Mouse (Mus musculus) lung, adult 2 months (tissue): ENCODE results near the gene Dock10. TPM values are rescaled to one million over a fixed set of nuclear protein-coding genes. Genes with fewer than 3 reads are reported as not detected.

ENCODE experiments used
- DNase-seq: peaks from one replicate; pipeline ENCODE4 v3.0.0; 2022
- H3K4me1 ChIP-seq: fragments of 200-500 bp; 2 replicates; pipeline ENCODE4 v1.6.1; 2011; ENCODE audit warnings: low read length; ENCODE audit not compliant: control insufficient read depth, insufficient read depth
- H3K4me3 ChIP-seq: fragments of 200-500 bp; replicated peaks from 2 replicates; pipeline ENCODE3; 2011; ENCODE audit warnings: low read depth, mild to moderate bottlenecking, control low read depth, low read length; ENCODE audit errors: extremely low read depth
- CTCF ChIP-seq: fragments of 200-500 bp; IDR thresholded peaks from 2 replicates; pipeline ENCODE4 v1.5.1; 2011; ENCODE audit warnings: mild to moderate bottlenecking, low read length, control low read depth; ENCODE audit not compliant: insufficient read depth
- POLR2A ChIP-seq: fragments of 200-500 bp; IDR thresholded peaks from 2 replicates; pipeline ENCODE4 v1.6.1; 2011; ENCODE audit warnings: low read depth, mild to moderate bottlenecking, control low read depth, low read length, borderline replicate concordance; ENCODE audit errors: extremely low read depth
- WGBS: fragments of 180-500 bp; shearing (Covaris S2); methylation state at CpG from one replicate; pipeline ENCODE4 v1.1.7; 2018; 5-methylcytosine and 5-hydroxymethylcytosine counted together
- polyA plus RNA-seq: library from polyadenylated mRNA; depleted of rRNA; stranded (reverse); fragments of >200 nt; gene quantifications from 2 replicates; pipeline ENCODE4 v1.2.3, GENCODE M21; 2012

Gene Dock10
- polyA plus RNA-seq, 1 experiment, result 13.6 TPM

DNA sequence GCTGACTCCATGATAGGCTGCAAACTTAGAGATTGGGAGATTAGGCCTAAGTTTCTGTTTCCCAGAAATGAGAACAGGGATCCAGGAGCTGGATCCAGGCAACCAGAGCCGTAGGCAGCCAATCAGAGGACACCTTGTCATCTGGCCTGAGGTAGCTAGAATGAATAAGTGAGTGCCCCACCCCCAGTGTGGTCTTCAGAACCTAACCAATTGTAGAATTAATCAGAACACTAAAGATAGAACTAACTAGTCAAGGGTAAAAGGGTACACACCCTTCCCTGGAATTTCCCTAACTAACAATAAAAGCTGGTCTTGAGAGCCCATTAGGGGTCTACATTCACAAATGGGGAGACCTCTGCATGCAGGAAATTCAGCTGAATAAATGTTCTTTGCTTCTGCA lies 135.7 kb downstream of the Dock10 start:
- no peak for DNase-seq
- no peak for TF ChIP-seq POLR2A
- TF ChIP-seq CTCF, result no peak
- WGBS, result 70% methylated on average over 1 of the region's 1 CpGs
- Histone ChIP-seq H3K4me1 (no peaks in the 10 kb centered on the region), H3K4me3 (no peak overlapping the region)

DNA sequence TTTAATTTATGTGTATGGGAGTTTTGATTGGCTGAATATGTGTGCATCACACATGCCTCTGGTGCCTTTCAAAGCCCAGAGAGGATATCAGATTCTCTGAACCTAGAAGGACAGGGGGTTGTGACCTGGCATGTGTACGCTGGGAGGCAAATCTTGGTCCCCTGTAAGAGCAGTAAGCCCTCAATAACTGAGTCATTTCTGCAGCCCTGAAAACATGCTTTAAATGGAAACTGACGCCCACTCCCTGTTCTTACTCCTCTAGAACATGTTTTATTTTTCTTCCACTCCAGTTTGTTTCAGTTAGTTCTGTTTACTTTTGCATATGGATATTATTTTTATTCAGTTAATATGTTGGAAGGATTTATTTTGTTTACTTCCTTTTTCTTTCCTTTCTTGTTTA lies 139.2 kb downstream of the Dock10 start:
- Histone ChIP-seq H3K4me1 (no peaks in the 10 kb centered on the region), H3K4me3 (no peak overlapping the region)
- WGBS, result 56% methylated on average over 2 of the region's 2 CpGs
- DNase-seq, result no peak
- no peak for TF ChIP-seq CTCF
- no peak for TF ChIP-seq POLR2A

DNA sequence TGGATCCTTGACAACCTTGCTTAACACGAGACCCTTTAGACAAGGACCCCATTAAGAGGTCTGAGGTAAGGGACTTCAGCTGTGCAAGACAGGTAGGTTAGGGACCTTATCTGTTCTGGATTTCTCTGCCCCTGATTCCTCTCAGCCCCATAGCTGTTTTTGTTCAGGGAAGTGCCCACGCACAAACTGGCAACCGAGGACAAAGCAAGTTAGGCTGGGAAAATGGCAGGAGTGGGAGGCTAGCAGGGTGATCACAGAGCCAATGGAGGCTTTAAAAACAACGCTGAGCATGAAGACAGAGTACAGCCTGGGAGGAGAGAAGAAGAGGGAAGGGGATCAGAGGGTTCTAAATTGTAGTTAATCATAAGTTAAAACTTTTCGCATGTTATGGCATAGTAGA lies 141.7 kb downstream of the Dock10 start:
- WGBS, result 83% methylated on average over 5 of the region's 5 CpGs
- Histone ChIP-seq H3K4me3 (no peak overlapping the region), H3K4me1 (no peaks in the 10 kb centered on the region)
- DNase-seq, result no peak
- TF ChIP-seq CTCF, result no peak
- TF ChIP-seq POLR2A, result no peak

DNA sequence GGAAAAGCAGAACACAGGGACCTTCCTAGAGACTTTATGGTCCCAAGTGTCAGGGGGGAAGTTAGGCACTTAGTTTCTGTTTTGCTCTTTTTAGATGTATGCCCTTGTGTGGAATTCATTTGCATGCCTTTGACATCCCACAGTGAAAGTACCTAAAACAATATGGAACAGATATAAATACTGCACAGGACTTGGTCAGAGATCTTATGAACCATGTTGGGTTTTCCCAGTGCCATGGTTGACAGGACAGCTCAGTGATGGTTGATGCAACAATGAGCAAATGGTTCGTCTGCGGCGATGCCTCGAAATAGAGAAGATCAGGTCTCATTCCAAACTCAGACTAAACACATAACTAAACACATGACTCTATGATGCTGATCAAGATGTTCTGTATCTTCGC lies 143.6 kb downstream of the Dock10 start:
- no peak overlapping the region for H3K4me3 ChIP-seq
- no peak for DNase-seq
- TF ChIP-seq CTCF (no peak), POLR2A (no peak)
- 91% methylated on average over 5 of the region's 5 CpGs for WGBS
- no peaks in the 10 kb centered on the region for H3K4me1 ChIP-seq

DNA sequence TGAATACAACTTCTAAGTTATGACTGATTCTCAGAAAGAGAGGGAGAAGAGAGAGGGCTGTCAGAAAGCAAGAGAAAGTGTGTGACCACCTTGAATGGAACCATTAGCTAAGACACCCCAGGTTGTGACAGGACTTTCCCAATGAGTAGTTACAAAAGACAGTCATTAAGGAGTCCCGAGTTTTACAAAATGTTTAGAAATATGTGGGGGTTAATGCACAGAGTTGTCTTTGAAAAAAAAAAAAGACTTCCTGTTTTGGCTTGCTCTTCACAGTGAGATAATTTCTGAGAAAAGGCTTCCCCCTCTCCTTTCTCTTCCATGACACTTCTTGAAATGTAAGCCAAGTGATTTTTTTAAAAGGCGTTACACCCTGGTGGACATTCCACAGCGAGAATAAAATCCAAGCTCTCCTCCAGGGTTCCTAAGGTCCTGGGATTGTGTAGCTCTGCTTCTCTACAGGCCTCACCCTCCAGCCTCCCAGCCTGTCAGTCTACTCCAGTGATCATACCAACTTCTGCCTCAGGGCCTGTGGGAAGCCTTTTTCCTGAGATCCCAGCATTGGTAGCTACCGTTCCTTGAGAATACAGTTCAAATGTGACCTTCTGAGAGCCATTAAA lies 144.8 kb downstream of the Dock10 start:
- no peak overlapping the region for H3K4me3 ChIP-seq
- TF ChIP-seq CTCF (no peak), POLR2A (no peak)
- no peaks in the 10 kb centered on the region for H3K4me1 ChIP-seq
- 58% methylated on average over 4 of the region's 4 CpGs for WGBS
- no peak for DNase-seq

DNA sequence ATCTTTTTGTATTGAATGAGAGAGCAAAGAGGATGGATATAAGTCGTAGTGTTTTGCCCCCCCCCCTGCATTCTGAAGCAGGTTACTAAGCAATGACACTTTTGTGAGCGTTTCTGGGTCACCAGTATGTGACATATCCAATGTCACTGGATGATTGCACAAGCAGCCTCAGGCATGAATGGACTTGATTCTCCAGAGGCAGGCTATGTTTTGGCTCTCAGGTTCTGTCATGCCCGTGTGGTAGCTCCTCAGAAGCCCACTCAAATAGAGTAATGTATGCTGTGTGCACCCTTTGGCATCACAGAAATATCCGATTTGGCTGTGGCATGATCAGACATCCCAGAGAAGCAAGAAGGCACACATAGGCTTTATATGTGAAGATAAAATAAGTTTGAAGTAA lies 150.8 kb downstream of the Dock10 start:
- WGBS, result 64% methylated on average over 4 of the region's 4 CpGs
- TF ChIP-seq POLR2A (no peak), CTCF (no peak)
- no peak for DNase-seq
- H3K4me3 ChIP-seq, result no peak overlapping the region
- no peaks in the 10 kb centered on the region for H3K4me1 ChIP-seq

DNA sequence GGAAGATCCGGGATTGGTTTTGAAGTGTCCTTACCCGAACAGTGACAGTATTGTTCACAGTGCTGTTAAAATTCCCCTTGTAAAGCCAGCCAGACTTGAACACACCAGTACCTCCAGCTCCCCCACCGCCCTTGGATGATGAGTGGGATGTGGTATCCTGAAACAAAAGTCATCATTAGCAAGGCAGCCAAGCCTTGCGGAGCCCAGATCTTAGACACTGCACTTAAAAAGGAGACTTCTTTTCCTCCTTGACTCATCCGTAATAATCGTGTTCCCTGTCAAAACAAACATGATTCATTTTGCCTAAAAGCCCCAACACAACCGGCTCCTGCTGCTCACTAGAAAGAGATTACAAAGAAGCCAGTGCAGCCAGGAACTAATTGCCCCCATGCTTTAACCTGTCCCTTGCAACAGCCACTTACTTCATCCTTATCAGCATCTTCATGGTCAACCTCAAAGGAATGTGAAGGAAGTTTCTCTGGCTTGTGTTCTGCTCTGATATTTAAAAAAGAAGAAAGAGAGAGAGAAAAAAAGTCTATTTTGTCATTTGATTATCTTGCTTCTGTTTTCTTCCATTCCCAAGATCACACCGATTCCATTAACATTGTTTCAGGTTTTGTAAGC lies 152.1 kb downstream of the Dock10 start:
- 40% methylated on average over 8 of the region's 8 CpGs for WGBS
- Histone ChIP-seq H3K4me1 (no peaks in the 10 kb centered on the region), H3K4me3 (no peak overlapping the region)
- TF ChIP-seq CTCF, result no peak
- TF ChIP-seq POLR2A, result no peak
- DNase-seq, result no peak

DNA sequence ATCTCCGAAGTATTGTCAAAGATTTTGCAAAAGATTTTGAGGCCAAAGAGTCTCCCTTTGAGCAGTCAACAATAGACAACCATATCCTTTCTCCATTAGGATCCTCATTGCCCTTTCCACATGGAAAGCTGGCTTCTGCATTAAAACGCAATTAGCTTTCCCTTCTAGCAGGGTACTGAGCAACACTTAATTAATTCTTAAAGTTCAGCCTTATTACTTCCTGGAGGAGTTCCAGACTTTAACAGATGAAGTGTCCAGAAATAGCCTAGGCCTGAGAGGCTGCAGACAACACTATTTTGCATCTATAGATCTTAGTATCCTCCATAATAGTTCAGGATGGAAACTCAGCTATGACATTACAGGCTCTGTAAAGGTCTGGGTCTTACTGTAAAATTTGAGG lies 154.0 kb downstream of the Dock10 start:
- no peak for DNase-seq
- no peak for TF ChIP-seq CTCF
- TF ChIP-seq POLR2A, result no peak
- Histone ChIP-seq H3K4me3 (no peak overlapping the region), H3K4me1 (no peaks in the 10 kb centered on the region)
- 70% methylated on average over 2 of the region's 2 CpGs for WGBS

DNA sequence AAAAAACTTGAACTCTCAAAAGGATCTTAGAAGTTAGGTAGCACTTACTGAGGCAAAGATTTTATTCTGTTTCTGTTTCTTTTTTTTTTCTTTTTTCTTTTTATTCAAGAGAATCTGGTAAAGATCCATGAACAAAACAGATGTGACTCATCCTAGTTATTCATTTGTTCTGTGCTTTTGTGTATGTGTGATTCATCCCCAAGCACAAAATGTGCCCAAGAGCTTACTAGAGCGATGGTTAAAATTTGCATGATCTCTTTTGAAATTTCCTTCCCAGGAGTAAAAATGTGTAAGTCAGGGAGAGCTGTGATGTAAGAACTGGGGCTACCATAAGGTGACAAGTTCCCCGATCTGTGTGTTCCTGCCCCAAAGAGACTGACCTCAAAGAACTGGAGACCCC lies 155.2 kb downstream of the Dock10 start:
- H3K4me3 ChIP-seq, result no peak overlapping the region
- no peaks in the 10 kb centered on the region for H3K4me1 ChIP-seq
- DNase-seq, result no peak
- WGBS, result 68% methylated on average over 2 of the region's 2 CpGs
- TF ChIP-seq CTCF (no peak), POLR2A (no peak)

DNA sequence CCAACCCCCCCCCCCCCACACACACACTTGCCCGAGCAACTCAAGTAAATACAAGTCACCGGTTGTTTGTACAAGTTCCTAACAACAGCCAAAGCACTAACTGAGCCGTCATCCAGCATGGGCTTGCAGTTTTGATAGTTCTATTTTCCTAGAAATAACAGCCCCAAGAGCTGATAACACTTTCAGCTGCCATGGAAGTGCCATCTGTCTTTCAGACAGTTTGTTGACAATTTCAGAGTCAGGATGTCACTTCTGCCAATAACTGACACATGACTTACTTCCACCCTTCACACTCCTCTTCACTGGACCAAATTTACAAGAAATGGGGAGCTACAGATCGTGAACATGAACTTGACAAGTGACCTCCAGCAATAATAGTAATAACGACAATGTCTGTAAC lies 175.0 kb downstream of the Dock10 start:
- 37% methylated on average over 5 of the region's 5 CpGs for WGBS
- Histone ChIP-seq H3K4me1 (no peaks in the 10 kb centered on the region), H3K4me3 (no peak overlapping the region)
- TF ChIP-seq CTCF (no peak), POLR2A (no peak)
- DNase-seq, result no peak

DNA sequence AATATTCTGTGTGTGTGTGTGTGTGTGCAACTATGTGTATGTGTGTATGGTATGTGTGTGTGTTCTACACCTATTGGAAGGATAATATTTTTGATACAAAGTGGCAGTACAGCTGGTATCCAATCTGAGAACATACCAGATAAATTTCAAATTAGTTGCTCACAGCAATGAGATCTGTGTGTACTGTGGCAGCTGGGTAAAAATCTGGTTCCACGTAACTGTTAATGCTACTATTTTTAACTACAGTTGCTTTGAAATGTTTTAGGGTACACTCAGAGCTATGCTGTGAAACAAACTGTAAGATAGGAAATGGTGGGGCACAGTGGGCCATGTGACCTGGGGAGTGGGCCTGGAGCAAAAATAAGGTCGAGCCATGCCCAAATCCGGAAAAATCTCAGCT lies 176.1 kb downstream of the Dock10 start:
- WGBS, result 91% methylated on average over 3 of the region's 3 CpGs
- no peak for DNase-seq
- no peak overlapping the region for H3K4me3 ChIP-seq
- no peak for TF ChIP-seq CTCF
- no peak for TF ChIP-seq POLR2A
- no peaks in the 10 kb centered on the region for H3K4me1 ChIP-seq
